Mouse (Mus musculus): ENCODE measurements at regions not wholly inside any gene's neighbourhood (a gene's known extent, or its start where the extent isn't known, plus 50 kb on each side); places are given as distances from the start of the nearest gene placed in this dataset.

DNA sequence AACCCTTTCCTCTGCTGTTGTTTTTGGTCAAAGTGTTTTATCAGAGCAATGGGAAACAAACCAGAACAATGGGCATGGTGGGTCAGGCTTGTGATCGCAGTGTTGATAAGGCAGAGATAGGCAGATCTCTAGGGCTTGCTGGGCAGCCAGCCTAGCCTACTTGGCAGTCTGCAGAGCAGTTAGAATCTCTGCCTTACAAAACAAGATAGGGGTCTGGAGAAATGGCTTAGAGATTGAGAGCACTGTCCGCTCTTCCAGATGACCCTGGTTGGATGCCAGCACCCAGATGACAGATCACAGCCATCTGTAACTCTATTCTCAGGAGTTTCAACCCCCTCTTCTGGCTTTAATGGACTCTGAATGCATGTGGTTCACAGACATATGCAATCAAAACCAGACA lies 289.7 kb upstream of the Thsd7b start:
- intact Hi-C loops (cut with DNase I), result no loop called here

DNA sequence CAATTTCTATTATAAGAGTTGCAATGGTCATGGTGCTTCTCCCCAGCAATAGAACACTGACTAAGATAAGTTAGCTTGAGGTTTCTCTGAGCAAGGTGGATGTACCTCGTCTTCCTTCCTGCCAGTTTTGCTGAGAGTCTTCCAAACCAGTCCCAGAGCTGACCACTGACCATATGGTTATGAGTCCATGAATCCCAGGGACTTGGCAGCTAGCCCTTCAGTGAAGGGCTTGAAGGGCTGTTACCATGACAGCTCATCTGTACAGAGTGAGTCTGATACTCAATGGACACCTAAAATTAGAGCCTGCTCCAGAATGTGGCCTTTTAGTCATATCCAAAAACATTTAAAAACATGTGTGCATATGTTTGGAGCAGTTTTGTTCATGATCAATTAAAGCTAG lies 297.5 kb upstream of the Thsd7b start:
- intact Hi-C loops (cut with DNase I), result no loop called here

DNA sequence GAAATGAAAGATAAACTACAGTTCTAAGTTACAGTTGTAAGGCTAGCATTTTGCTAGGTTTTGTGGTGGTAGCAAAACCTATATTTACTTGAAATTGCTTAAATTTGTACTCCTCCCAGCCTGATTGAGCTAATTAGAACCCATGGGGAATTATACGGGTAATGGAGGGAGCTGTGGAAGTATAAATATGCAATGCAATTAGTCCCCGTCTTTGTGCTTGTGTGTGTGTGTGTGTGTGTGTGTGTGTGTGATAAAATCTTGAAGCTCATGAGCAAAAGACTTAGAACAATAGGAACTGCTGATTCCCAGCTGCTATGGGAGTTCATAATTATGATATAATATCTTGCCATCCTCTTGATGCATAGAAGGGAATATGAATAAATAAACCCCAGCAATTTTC lies 321.7 kb upstream of the Thsd7b start:
- intact Hi-C loops (cut with DNase I), result no loop called here

DNA sequence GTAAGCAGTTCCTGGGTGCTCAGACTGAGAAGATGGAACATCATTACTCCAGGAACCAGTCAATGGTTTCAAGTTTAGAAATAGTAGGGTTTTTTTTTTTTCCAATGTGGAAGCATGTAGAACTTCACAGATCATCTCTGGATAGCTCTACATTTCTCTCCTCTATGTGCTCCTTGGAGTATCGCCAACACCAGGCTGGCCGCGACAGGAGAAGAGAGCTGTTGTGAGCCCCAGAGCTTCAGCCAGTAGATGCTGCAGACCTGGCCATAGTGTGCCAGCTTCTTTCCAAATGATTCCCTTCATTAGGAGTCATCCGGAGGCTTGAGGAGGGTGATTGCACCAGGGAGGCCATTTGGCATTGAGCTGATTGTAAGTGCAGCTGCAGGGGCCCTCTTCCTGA lies 322.6 kb upstream of the Thsd7b start:
- intact Hi-C loops (cut with DNase I), result no loop called here

DNA sequence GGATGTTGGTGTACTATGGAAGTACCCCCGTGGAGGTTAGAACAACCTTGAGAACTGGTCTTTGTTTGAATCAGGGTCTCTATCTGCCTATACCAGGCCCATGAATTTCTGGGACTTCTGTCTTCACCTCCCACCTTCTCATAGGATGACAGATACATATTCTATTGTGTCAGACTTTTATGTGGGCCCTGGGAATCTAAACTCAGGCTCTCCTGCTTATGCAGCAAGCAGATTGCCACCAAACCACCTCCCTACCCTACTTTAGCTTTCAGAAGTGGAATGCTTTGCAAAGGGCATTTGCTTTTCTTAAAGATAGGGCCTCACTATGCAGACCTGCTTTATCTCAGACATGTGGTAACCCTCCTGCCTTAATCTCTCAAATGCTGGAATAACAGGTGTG lies 322.7 kb upstream of the Cxcr4 start:
- intact Hi-C loops (cut with DNase I), result no loop called here

DNA sequence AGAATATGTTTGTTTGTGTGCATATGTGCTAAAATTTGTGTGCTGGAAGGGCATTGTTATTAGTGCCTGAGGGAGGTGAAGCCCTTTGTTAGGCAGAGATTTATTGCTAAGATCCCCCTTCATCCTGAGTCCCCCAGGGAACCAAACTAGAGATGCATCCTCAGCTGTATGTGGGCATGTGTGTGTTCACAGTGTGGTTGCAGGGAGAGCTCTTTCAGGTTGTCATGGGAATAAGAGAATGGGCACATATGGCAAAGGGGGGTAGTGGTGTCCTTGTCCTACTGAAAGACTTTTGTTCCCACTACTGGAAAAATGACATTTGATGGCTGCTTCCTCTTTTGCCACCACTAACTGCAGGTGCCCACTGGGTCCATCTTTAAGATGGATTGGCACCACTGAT lies 320.4 kb upstream of the Cxcr4 start:
- intact Hi-C loops (cut with DNase I), result no loop called here

DNA sequence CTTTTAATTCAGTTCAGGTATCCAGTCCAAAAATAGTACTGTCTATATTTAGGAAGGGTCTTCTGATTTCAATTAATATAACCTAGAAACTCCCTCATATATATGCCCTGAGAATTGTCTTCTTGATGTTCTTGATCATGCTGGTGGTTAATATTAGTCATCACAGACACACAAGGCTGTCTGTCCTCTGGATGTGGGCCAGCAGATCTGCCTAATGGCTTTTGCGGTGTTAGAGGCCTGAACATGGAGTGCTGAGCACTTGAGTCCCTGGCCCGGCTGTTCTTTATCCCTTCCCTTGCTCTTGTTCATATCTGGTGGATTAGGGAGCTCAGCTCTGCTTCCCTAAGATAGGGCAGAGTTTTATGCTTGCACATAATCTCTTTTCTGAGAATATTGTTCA lies 315.5 kb upstream of the Cxcr4 start:
- intact Hi-C loops (cut with DNase I), result no loop called here

DNA sequence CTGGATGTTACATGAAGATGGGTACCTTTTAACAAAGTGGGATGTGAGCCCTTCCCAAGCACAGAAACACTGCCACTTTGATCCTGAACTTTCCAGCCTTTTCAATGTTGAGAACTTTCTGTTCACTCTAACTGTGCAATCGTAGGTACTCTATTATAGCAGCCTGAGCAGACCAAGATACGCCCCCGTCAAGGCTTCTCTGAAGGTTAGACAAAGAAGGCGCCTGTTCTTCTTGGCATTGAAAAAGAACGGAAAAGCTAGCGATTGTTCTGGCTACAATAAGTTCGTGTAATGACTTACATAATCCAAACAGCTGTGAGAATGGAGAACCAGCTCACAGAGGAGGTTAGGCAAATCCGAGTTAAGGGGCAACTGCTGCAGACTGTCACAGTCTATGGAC lies 305.9 kb upstream of the Cxcr4 start:
- intact Hi-C loops (cut with DNase I), result no loop called here

DNA sequence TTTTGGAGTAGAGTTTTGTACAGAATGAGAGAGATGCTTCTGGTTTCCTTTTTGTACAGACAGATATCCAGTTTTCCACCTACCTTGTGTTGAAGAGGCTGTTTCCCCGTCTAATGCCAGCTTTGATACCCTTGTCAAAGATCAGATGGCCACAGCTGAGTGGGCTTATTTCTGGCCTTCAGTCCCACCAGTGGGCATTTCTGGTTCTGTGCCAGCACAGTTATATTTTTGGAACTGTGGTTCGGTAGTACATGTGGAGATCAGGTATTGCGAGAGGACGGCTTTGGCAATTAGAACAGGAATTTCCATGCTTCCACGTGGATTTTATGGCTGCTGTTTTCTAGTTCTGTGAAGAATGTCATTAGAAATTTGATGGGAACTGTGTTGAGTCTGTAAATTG lies 302.5 kb upstream of the Cxcr4 start:
- intact Hi-C loops (cut with DNase I), result no loop called here

DNA sequence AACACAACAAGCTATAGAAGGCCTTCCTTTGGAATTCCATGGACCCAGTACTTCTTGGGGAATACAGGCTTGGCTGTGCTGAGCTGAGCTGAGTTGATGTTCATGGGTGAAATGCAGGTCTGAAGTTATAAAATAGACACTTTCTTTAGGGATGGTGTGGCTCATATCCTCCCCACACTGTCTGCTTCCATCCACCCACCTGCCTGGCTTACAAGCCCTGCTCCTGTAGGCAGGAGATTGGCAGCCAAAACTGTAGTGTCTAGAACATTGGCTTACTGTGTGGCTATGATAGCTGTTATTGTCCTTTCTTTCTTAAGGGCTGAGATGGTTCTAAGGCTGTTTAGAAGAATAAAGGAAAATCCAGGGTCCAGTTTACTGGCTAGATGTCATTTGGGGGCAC lies 286.2 kb upstream of the Cxcr4 start:
- intact Hi-C loops (cut with DNase I), result loop anchor here (5.0 kb wide), 2 partner anchors 1314 to 1494 kb away; no protein-coding TSS in a partner anchor

DNA sequence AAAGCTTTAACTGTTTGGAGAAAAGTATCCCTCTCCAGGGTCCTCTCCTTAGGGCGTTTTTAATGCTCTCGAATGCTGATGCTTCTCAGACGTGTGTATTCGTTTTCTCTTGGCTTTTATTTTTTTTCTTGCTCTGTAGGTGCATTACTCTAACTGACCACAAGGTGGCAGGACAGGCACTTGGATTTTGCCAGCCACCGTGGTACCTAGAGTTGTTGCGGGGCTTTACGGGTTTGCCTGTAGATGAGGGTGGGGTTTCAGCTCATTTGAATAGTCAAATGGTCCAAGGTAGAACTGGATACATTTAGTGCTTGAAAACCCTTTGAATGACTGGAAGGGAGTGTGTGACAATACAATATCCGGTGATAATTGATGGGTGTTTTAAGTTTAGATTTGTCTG lies 283.2 kb upstream of the Cxcr4 start:
- intact Hi-C loops (cut with DNase I), result loop anchor here (5.0 kb wide), 2 partner anchors 1317 to 1497 kb away; no protein-coding TSS in a partner anchor

DNA sequence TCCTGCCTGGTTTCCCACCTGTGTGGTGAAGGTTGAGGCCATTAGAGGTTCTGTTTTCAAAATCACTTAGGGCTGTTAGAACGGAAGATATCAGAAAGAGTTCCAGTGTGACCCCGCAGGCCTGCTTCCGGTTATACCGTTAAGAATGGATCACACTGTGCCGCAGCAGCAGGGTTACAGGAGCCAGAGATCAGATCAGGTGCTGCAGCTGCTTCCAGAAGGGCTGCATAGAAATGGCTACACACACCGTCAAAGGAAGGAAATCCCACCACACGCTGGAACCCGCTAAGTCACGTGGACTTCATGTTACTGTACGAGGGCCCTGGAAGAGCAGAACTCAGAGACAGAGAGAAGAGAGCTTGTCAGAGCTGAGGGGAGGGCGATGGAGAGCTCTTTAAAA lies 282.1 kb upstream of the Cxcr4 start:
- intact Hi-C loops (cut with DNase I), result loop anchor here (5.0 kb wide), 2 partner anchors 368 to 1478 kb away; no protein-coding TSS in a partner anchor

DNA sequence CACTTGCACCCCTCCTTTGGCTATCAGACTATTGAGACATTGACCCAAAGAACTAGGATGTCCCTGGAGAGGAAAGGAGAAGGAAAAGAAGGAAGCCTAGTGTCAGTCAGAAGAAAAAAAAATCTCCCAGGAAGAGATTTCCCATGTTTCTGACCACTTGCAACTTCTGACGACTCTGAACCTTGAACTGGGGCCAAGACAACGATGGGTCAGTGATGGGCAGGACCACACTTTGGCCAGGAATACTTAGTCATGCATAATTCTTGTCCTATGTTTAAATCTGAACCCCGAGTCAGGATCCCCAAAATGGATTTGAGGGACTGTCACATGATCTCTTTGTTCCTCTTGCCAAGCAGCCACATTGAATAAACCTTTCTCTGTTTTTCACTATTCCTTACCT lies 276.7 kb upstream of the Cxcr4 start:
- intact Hi-C loops (cut with DNase I), result no loop called here

DNA sequence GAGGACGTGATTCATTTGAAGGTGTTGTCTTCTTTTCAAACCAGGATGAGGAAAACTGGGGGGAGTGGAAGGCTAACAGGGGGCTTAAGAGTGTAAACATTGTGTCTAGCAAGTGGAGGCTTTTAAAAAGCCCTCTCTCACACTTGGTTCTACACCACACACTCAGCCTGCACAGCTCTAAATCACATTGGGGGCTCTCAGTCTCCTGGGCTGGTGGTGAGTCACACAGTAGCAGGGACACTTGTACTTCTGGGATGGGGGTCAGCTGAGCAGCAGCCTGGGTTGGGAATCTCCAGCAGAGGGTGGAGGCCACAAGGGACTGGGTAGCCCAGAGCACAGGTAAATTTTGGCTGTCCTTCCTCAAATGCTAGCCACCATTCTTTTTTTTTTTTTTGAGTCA lies 268.4 kb upstream of the Cxcr4 start:
- intact Hi-C loops (cut with DNase I), result no loop called here

DNA sequence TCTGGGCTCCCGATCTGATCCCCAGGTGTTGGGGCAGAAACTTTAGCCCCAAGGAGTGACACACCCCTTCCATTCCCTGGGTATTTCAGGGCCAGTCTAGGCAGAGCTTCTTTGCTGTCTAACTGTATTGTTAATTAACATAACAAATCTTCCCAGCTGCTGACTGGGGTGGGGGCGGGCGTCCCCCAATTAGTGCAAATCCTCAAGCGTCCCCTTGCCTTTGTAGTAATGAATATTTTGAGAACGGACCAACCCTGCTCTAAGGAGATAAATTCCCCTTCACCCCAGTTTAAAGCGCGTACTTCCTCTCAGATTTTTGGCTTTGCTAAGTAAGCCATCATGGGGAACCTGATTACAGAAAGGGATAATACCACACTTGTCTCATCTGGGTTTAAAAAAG lies 268.0 kb upstream of the Cxcr4 start:
- intact Hi-C loops (cut with DNase I), result no loop called here

DNA sequence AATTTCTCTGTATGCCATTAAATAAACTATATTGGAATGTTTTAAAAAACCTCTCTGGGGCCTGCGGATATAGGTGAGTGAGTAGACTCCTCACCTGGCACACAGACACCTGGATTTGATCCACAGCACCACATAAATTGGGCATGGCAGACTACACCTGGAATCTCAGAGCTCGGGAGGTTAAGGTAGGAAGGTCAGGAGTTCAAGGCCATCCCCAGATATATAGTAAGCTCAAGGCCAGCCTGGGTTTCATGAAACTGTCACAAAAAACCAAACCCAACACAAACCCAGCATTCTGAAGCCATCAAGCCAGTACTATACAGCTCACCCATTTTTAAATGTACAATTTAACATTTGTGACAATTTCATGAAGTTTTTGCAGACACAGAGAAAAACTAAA lies 266.6 kb upstream of the Cxcr4 start:
- intact Hi-C loops (cut with DNase I), result no loop called here

DNA sequence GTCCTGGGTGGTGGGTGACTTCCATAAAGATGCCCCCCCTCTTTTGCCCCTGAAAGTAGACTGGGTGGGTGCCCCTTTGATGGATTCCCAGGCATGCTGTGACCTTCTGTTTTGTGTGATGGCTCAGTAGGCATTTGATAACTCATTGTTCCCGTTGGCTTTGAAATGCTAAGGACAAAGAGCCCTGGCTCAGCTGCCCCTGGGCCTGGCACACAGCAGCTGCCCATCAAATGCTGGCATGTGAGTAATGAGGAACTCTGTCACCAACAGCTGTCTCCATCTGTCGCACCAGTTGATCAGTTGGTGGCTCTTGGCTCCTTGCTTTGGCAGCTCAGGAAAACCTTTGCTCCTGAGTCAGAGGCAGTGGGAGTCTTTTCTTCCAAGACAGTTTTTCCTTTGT lies 264.8 kb upstream of the Cxcr4 start:
- intact Hi-C loops (cut with DNase I), result no loop called here

DNA sequence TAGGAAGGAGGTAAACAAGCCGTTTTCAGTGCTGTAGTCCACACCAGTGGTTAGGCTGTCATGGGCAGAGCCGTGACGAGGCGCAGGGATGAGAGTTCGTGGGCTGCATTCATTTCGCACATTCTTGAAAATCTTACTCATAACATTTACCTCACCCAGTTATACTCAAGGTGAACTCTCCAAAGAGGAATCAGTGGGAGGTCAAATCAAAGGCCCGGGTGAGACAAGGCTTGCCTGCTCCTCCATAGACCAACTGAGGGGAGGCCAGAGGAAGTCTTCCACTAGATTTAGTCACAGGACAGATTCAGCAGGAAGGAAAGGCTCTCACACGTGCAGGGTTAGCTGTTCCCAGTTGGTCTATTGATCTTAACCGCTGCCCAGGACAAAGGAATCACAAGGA lies 262.6 kb upstream of the Cxcr4 start:
- intact Hi-C loops (cut with DNase I), result no loop called here

DNA sequence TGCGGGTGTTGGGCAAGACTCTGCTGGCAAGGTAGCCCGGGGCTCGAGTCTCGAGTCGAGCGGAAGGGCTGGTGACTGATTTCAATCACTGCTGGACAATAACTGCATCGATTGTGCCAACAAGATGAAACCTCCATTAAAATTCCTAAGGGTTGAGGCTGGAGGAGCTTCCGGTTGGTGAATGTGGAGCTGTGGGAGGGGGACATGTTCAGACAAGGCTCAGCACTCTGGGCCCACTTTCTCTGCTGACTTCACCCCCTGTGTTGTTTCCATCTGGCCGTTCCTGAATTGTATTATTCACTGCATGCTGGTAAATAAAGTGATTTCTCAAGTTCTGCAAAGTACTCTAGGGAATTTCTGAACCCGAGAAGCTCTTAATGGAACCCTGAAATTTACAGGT lies 261.2 kb upstream of the Cxcr4 start:
- intact Hi-C loops (cut with DNase I), result no loop called here

DNA sequence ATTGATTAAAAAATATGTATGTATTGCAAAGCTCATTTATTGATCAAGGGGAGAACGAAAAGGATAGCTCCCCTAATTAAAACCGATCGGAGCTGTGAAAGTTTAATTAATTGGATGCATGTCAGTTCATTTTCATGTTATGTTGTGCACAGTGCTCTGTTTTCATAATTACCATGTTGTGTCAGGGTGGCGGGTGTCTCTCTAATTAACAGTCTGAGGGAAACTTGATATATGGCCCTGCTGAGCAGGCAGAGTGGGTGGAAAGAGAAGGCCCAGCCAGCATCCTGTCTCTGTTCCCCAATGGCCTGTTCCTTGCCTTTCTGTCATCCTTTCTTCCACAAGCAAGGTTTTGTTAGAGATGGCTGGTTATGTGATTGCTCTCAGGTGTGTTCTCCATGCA lies 245.3 kb upstream of the Cxcr4 start:
- intact Hi-C loops (cut with DNase I), result loop anchor here (10.0 kb wide), 1 partner anchor 553 kb away; no protein-coding TSS in a partner anchor

DNA sequence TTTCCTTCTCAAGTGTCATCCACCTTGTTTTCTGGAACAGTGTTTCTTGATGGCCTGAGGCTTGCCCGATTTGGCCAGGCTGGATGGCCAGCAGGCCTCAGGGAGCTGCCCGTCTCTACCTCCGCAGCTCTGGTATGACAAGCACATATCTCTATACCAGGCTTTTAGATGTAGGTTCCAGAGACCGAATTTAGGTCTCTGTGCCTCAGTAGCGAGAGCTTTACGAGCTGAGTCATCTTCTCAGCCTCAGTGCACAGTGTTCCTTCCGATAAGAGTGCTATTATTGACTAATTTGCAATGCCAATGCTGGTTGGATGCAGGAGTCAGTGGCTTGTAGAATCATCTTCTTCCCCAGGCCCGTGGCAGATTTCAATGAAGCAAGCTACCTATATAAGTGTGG lies 243.4 kb upstream of the Cxcr4 start:
- intact Hi-C loops (cut with DNase I), result loop anchor here (10.0 kb wide), 1 partner anchor 551 kb away; no protein-coding TSS in a partner anchor

DNA sequence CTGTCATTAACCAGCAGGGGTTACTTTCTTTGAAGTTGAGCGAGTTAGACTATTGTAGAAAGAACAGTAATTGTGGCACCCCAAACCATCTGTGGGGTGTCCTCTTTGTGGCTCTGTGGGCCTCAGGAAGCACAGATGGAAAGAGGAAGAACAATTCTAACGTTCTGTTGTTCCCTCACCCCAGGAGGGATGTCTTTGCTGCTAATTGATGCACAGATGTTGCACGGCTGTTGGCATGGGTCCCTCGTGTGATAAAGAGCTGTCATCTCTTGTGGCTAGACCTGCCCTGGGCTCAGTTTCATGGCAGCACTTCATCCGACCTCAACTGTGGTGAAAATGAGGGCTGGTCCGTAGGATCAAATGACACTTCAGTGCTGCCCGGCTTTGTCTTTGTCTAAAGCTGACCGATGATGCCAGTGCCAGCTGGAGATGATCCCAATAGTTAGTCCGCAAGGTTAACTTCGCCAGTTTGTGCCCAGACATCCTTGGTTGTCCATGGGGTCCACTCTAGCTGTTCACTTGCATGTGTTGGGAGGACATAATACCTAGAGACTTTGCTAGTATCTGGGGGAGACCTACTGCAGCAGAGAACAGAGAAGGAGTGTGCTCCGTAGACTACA lies 241.1 kb upstream of the Cxcr4 start:
- intact Hi-C loops (cut with DNase I), result loop anchor here (10.0 kb wide), 1 partner anchor 548 kb away; no protein-coding TSS in a partner anchor

DNA sequence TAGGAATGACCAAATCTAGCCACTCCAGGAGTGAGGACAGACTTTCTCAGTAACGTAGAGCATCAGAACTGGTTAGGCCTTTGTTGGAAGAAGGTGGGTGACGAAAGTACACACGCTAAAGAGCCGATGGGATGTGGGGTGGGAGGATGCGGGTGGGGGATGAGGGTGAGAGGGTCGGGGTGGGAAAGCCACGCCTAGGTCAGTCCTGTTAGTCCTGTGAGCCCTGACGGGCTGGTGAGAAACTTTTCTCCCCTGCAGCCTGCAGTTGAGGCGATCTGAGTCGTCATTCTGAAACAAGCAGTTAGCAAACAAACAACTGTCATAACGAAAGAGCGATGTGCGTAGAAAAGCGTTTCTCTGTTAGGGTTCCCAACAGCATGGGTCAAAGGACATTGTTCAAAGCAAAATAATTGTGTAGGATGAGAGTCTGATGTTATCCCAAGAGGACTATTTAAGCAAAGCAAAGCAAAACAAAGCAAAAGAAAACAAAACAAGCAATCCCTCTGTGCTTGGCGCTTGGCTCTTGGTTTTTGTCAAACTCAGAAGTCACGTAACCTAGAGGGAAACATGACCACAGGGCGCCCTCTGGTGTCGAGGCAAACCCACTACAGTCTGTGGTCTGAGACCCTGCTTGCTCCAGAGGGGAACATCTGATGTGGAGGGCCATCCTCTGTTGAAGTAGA lies 240.2 kb upstream of the Cxcr4 start:
- intact Hi-C loops (cut with DNase I), result loop anchor here (1.0 to 10.0 kb wide), 2 partner anchors 464 to 548 kb away; no protein-coding TSS in a partner anchor
